Mouse (Mus musculus) heart, embryonic 10.5 days (tissue): ENCODE measurements at regions not wholly inside any gene's neighbourhood (a gene's known extent, or its start where the extent isn't known, plus 50 kb on each side); places are given as distances from the start of the nearest gene placed in this dataset.

Experiments used
- DNase-seq: peaks from one replicate; pipeline ENCODE4 v3.0.0-alpha.2; 2017; ENCODE audit warnings: low spot score
- H3K27ac ChIP-seq: fragments of 300-500 bp; sonication (generic); 2 replicates; pipeline ENCODE4 v1.5.1; 2016; ENCODE audit warnings: mild to moderate bottlenecking
- H3K27me3 ChIP-seq: fragments of 300-500 bp; sonication (generic); 2 replicates; pipeline ENCODE4 v1.6.1; 2016; ENCODE audit warnings: mild to moderate bottlenecking; ENCODE audit not compliant: poor library complexity, insufficient read depth, severe bottlenecking
- H3K36me3 ChIP-seq: fragments of 300-500 bp; sonication (generic); 2 replicates; pipeline ENCODE4 v1.6.1; 2016; ENCODE audit warnings: mild to moderate bottlenecking, moderate library complexity
- H3K4me1 ChIP-seq: fragments of 300-500 bp; sonication (generic); 2 replicates; pipeline ENCODE4 v1.6.1; 2016; ENCODE audit warnings: mild to moderate bottlenecking
- H3K4me3 ChIP-seq: fragments of 300-500 bp; sonication (generic); 2 replicates; pipeline ENCODE4 v1.5.1; 2016; ENCODE audit warnings: mild to moderate bottlenecking, moderate library complexity
- H3K9me3 ChIP-seq: fragments of 300-500 bp; sonication (generic); 2 replicates; pipeline ENCODE4 v1.6.1; 2016; ENCODE audit warnings: mild to moderate bottlenecking, moderate library complexity
- WGBS: fragments of 180-500 bp; shearing (Covaris S2); methylation state at CpG from one replicate; pipeline ENCODE4 v1.1.7; 2016; 5-methylcytosine and 5-hydroxymethylcytosine counted together

DNA sequence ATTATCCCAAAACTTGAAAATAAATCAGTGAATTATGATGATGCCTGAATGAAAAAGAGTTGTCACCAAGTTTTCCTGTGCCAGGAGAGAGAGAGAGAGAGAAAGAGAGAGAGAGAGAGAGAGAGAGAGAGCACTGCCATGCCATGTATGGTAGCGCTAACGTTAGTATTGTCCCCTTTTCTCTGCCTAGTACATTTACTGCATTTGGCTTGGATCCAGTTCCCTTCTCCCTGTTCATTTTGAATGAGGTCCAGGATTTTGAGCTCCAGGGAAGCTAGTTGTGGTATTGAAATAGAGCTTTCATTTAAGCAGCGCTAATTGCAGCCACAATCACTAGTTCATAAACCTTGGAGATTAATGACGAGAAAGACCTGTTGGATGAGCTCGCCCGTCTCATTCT is 323.4 kb upstream of the Tecrl start:
- WGBS: 88% methylated on average over 6 of the region's 6 CpGs
- DNase-seq: no peak
- no peaks in the 10 kb centered on the region for H3K4me1 ChIP-seq
- no peak overlapping the region for H3K4me3 ChIP-seq
- H3K9me3 ChIP-seq: no peaks in the 10 kb centered on the region
- H3K27me3 ChIP-seq: no peaks in the 10 kb centered on the region
- no peaks in the 10 kb centered on the region for H3K36me3 ChIP-seq
- no peak overlapping the region for H3K27ac ChIP-seq

DNA sequence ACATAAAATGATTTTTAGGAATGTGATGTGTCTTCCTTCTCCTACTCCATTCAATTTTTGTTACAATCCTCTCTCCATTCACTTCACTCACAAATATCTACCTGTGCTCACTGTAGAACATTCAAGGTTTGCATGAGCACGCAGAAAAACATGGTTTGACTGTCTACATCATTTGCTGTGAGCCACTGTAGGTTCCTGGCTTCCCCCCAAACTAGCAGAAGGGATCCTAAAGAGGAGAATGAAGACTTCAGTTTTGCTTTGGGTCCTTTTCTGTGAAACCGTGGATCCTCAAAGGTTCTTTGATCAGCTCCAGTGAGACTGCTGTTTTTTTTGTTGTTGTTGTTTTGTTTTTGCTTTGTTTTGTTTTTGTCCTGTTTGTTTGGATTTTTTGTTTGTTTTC is 304.1 kb upstream of the Tecrl start:
- WGBS: 64% methylated on average over 2 of the region's 2 CpGs
- no peaks in the 10 kb centered on the region for H3K9me3 ChIP-seq

DNA sequence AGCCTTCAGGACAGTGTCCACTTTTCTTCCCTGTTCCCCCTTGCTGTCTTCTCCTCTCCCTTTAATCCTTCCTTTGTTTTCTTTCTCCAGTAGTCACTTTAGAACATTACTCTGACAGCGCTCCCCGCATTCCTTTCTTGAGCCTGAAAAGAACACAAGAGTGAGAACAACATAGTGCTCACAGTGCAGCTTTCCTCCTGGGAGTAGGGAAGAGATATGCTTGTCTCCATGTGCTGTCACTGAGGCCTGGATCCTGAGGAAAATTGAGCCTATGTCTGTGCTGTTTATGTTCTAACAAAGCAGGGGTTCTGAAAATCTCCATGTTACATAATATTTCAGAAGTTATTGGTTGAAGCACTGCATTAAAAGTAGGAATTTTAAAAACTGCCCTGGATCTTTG is 296.3 kb upstream of the Tecrl start:
- Histone ChIP-seq H3K4me3 (no peak overlapping the region), H3K27me3 (no peaks in the 10 kb centered on the region), H3K4me1 (no peaks in the 10 kb centered on the region), H3K36me3 (no peaks in the 10 kb centered on the region), H3K9me3 (no peaks in the 10 kb centered on the region), H3K27ac (no peak overlapping the region)
- no peak for DNase-seq
- 18% methylated on average over 2 of the region's 2 CpGs for WGBS

More for the DNA sequence above, 304.1 kb upstream of the Tecrl start:
- Histone ChIP-seq H3K36me3 (no peaks in the 10 kb centered on the region), H3K27ac (no peak overlapping the region), H3K27me3 (no peaks in the 10 kb centered on the region), H3K4me1 (no peaks in the 10 kb centered on the region), H3K4me3 (no peak overlapping the region)
- no peak for DNase-seq

DNA sequence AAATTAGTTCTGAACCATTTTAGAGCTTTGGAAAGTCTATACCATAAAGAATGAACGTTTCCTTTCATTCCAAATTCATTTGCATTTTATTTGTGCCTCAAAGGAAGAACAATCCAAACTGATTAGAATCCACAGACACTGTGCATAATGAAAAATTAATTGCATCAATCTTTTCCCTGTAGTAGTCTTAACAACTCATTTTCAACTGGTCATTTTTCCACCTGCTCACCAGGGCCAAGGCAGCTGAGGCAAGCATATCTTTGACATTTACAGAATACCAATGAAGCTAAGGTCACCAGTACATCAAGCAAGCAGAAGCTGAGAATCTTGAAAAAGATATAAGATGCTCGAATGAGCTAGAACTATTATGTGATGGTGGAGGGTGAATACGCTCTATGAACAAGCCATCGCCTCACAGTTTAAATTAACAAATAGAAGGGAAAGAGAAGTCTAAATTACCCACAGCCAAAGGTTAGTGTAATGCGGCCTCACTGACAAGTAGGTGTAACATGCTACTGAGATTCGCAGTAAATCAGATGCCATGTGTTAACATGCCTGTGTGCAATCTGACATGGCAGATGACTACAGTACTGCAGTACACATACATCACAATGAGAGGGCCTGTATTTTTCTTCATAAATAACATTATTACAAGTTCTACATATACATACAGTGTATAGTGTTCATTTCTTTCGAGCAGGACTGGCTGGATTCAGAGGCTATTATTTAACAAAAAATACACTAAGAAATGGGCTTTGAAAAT is 267.8 kb upstream of the Tecrl start:
- no peaks in the 10 kb centered on the region for H3K27me3 ChIP-seq
- H3K4me1 ChIP-seq: no peaks in the 10 kb centered on the region
- H3K36me3 ChIP-seq: no peaks in the 10 kb centered on the region
- H3K9me3 ChIP-seq: no peaks in the 10 kb centered on the region
- no peak overlapping the region for H3K4me3 ChIP-seq
- no peak for DNase-seq
- WGBS: 86% methylated on average over 7 of the region's 7 CpGs
- H3K27ac ChIP-seq: no peak overlapping the region

DNA sequence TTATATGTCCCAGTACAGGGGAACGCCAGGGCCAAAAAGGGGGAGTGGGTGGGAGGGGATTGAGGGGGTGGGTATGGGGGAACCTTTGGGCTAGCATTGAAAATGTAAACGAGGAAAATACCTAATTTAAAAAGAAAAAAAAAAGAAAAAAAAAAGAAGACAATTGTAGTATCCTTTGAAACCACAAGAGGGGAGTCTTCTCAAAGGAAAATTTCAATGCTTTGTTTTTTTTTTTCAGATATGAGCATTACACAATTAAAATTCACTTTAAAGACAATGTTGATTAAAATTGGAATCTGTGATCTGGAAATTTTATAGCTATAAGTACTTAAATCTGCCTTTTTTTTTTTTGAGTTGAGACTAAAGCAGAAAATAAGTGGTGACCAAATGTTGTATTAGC is 255.8 kb upstream of the Tecrl start:
- Histone ChIP-seq H3K36me3 (no peaks in the 10 kb centered on the region), H3K4me1 (no peaks in the 10 kb centered on the region), H3K4me3 (no peak overlapping the region), H3K27ac (no peak overlapping the region), H3K27me3 (no peaks in the 10 kb centered on the region), H3K9me3 (no peaks in the 10 kb centered on the region)
- 38% methylated on average over 2 of the region's 2 CpGs for WGBS
- no peak for DNase-seq

DNA sequence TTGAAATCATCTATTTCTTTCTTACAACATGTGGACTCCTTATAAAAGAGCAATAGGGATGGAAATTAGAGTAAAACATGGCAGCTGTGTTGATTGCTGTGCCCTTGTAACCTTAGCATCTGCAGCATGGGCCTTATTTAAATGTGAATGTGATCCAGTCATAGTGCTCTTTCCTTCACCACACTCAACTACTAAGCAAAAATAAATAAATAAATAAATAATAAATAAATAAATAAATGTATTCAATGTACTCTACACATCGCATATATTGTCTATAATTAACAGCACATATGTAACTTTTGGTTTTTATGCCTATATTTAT is 238.3 kb upstream of the Tecrl start:
- Histone ChIP-seq H3K4me1 (no peaks in the 10 kb centered on the region), H3K27ac (no peak overlapping the region), H3K36me3 (no peaks in the 10 kb centered on the region), H3K9me3 (no peaks in the 10 kb centered on the region), H3K27me3 (no peaks in the 10 kb centered on the region), H3K4me3 (no peak overlapping the region)
- 88% methylated on average over 1 of the region's 1 CpGs for WGBS
- no peak for DNase-seq

DNA sequence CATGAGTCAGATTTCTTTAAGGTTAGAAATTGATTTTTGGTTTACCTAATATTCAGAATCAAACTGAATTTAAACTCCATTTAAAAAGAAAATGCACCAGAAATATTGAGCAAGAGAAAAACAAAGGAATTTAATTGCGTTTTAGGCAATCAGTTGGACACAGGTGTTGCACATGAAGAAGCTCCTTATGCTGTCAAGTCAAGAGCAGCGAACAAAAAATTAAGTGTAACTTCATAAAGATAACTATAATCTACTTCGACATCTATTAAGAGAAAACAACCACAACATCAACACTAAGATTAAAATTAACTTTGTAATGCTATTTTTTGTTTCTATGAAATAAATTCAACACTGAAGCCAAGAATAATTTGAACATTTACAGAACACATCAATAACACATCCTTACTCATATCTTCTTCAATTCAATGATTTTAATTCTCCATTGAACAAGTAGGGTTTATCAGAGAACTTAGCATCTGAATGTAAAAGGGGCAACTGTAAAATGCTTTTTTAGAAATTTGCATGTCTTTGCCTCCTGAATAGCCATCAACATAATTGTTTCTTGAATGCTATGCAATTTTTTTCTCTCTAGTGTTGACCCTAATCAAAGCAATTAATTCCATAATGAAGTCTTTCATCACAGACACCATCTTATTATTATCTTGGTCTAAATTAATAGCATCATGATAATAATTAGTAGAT is 237.7 kb upstream of the Tecrl start:
- Histone ChIP-seq H3K9me3 (no peaks in the 10 kb centered on the region), H3K27ac (no peak overlapping the region), H3K27me3 (no peaks in the 10 kb centered on the region), H3K4me3 (no peak overlapping the region), H3K36me3 (no peaks in the 10 kb centered on the region), H3K4me1 (no peaks in the 10 kb centered on the region)
- 77% methylated on average over 3 of the region's 3 CpGs for WGBS
- no peak for DNase-seq
